Mouse (Mus musculus): ENCODE measurements at regions not wholly inside any gene's neighbourhood (a gene's known extent, or its start where the extent isn't known, plus 50 kb on each side); places are given as distances from the start of the nearest gene placed in this dataset.

- no peak for TF ChIP-seq CTCF (IDR thresholded peaks at IDR 0.05; ENCODE audit: low read depth)
- Histone ChIP-seq H3K27me3 (replicated peaks; ENCODE audit: control insufficient read depth, insufficient read depth, low read length) (no peaks in the 10 kb centered on the region), H3K36me3 (ENCODE audit: control insufficient read depth, insufficient read depth) (no peaks in the 10 kb centered on the region), H3K27ac (ENCODE audit: low read depth, low read length) (no peak overlapping the region), H3K9me3 (ENCODE audit: control insufficient read depth) (no peaks in the 10 kb centered on the region), H3K4me3 (ENCODE audit: low read depth, low read length) (no peak overlapping the region), H3K4me1 (replicated peaks; ENCODE audit: control insufficient read depth, insufficient read depth, low read length) (no peaks in the 10 kb centered on the region), H3K9ac (ENCODE audit: low read depth, low read length) (no peak overlapping the region), H3K4me2 (replicated peaks; ENCODE audit: low read depth) (no peak overlapping the region)
- 90% methylated on average over 5 of the region's 5 CpGs for WGBS
- no peak for ATAC-seq
These were observed 129.3 kb upstream of the Lrig1 start for GRCm38 (mm10) chr6:94829246-94829645.

DNA sequence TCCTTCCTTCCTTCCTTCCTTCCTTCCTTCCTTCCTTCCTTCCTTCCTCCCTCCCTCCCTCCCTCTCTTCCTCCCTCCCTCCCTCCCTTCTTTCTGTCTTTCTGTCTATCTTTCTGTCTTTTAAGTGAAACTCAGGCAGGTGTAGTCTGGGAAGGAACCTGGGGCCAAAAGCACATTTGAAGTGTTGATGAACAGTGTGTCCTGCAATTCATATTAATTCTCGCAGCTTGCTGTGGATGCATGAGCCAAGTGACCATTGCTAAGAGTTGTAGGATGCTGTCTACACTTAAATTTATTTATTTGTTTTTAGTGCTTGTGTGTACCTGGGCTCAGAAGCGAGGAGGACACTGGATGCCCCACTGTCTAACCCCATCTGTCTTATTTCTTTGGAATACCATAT, 126.7 kb upstream of the Lrig1 start:
- ATAC-seq, result no peak
- no peaks in the 10 kb centered on the region for H3K27me3 ChIP-seq (replicated peaks; ENCODE audit: control insufficient read depth, insufficient read depth, low read length)
- no peaks in the 10 kb centered on the region for H3K36me3 ChIP-seq (ENCODE audit: control insufficient read depth, insufficient read depth)
- no peaks in the 10 kb centered on the region for H3K9me3 ChIP-seq (ENCODE audit: control insufficient read depth)
- H3K9ac ChIP-seq (ENCODE audit: low read depth, low read length), result no peak overlapping the region
- no peaks in the 10 kb centered on the region for H3K4me1 ChIP-seq (replicated peaks; ENCODE audit: control insufficient read depth, insufficient read depth, low read length)
- WGBS, result 88% methylated on average over 2 of the region's 2 CpGs
- no peak overlapping the region for H3K27ac ChIP-seq (ENCODE audit: low read depth, low read length)
- no peak for TF ChIP-seq CTCF (IDR thresholded peaks at IDR 0.05; ENCODE audit: low read depth)
- H3K4me3 ChIP-seq (ENCODE audit: low read depth, low read length), result no peak overlapping the region
- H3K4me2 ChIP-seq (replicated peaks; ENCODE audit: low read depth), result no peak overlapping the region

DNA sequence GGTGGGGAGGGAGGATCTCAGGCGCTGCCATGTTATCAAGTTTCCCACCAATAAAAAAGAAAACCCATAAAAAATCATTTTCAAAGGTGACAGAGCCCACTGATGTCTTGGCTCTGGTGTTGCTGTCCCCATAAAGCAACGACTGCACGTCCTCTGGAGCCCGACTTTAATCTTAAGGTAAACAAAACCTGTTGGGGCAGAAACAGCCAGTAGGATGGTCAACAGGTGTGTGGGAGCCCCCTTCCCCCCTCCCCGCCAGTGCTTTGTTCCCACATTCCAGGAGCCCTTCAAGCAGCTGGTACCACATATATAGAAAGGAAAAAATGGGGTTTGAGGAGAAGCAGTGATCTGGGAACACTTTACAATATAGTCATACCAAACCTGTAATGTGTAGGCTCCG, 118.3 kb upstream of the Lrig1 start:
- no peak overlapping the region for H3K27ac ChIP-seq (ENCODE audit: low read depth, low read length)
- H3K4me1 ChIP-seq (replicated peaks; ENCODE audit: control insufficient read depth, insufficient read depth, low read length), result no peaks in the 10 kb centered on the region
- 28% methylated on average over 6 of the region's 6 CpGs for WGBS
- H3K9ac ChIP-seq (ENCODE audit: low read depth, low read length), result no peak overlapping the region
- no peak for TF ChIP-seq CTCF (IDR thresholded peaks at IDR 0.05; ENCODE audit: low read depth)
- H3K27me3 ChIP-seq (replicated peaks; ENCODE audit: control insufficient read depth, insufficient read depth, low read length), result no peaks in the 10 kb centered on the region
- H3K36me3 ChIP-seq (ENCODE audit: control insufficient read depth, insufficient read depth), result no peaks in the 10 kb centered on the region
- no peaks in the 10 kb centered on the region for H3K9me3 ChIP-seq (ENCODE audit: control insufficient read depth)
- no peak for ATAC-seq
- H3K4me3 ChIP-seq (ENCODE audit: low read depth, low read length), result no peak overlapping the region
- no peak overlapping the region for H3K4me2 ChIP-seq (replicated peaks; ENCODE audit: low read depth)

DNA sequence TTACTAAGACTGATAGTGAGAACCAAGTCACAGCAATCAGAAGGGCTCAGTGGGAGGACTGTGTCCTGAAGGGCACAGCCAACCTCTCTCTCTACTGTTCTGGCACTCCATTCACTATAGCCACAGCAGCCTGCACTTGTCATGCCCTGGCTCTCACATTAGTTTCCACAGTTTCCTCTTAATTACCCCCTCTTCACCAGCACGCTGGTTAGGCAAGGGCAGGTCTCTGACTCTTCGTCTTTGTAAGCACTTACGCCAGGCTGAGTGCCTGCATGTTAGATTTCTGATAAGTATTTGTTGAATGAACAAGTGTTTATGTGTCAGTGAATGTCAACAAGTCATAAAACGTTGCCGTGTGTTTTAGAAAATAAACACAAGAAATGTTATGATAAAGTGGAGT, 116.2 kb upstream of the Lrig1 start:
- no peaks in the 10 kb centered on the region for H3K9me3 ChIP-seq (ENCODE audit: control insufficient read depth)
- no peak overlapping the region for H3K4me3 ChIP-seq (ENCODE audit: low read depth, low read length)
- no peak overlapping the region for H3K4me2 ChIP-seq (replicated peaks; ENCODE audit: low read depth)
- no peaks in the 10 kb centered on the region for H3K36me3 ChIP-seq (ENCODE audit: control insufficient read depth, insufficient read depth)
- no peak overlapping the region for H3K9ac ChIP-seq (ENCODE audit: low read depth, low read length)
- no peak for TF ChIP-seq CTCF (IDR thresholded peaks at IDR 0.05; ENCODE audit: low read depth)
- no peaks in the 10 kb centered on the region for H3K27me3 ChIP-seq (replicated peaks; ENCODE audit: control insufficient read depth, insufficient read depth, low read length)
- no peak overlapping the region for H3K27ac ChIP-seq (ENCODE audit: low read depth, low read length)
- WGBS, result 29% methylated on average over 5 of the region's 5 CpGs
- H3K4me1 ChIP-seq (replicated peaks; ENCODE audit: control insufficient read depth, insufficient read depth, low read length), result no peaks in the 10 kb centered on the region
- no peak for ATAC-seq

DNA sequence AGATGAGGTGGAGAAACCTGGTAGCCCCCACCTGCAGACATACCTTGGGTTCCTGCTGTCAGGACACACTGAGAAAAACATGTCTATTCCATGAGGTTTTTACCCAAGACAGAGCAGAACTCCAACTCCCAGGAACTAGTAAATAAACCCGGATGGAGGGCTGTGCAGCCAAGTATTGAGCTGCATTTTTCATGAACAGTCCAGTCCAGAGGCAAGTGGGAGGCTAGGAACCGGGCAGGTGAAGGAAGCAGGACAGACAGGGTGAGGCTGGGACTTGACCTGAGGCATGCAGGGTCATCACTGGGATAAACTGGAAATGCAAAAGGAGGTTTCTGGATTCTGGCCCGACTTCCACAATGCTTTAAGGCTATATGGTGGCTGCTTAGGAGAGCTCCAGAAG, 114.8 kb upstream of the Lrig1 start:
- Histone ChIP-seq H3K9ac (ENCODE audit: low read depth, low read length) (no peak overlapping the region), H3K27me3 (replicated peaks; ENCODE audit: control insufficient read depth, insufficient read depth, low read length) (no peaks in the 10 kb centered on the region), H3K4me2 (replicated peaks; ENCODE audit: low read depth) (no peak overlapping the region), H3K9me3 (ENCODE audit: control insufficient read depth) (no peaks in the 10 kb centered on the region), H3K4me1 (replicated peaks; ENCODE audit: control insufficient read depth, insufficient read depth, low read length) (no peaks in the 10 kb centered on the region), H3K36me3 (ENCODE audit: control insufficient read depth, insufficient read depth) (no peaks in the 10 kb centered on the region), H3K4me3 (ENCODE audit: low read depth, low read length) (no peak overlapping the region), H3K27ac (ENCODE audit: low read depth, low read length) (no peak overlapping the region)
- no peak for TF ChIP-seq CTCF (IDR thresholded peaks at IDR 0.05; ENCODE audit: low read depth)
- WGBS, result 37% methylated on average over 3 of the region's 3 CpGs
- ATAC-seq, result no peak

DNA sequence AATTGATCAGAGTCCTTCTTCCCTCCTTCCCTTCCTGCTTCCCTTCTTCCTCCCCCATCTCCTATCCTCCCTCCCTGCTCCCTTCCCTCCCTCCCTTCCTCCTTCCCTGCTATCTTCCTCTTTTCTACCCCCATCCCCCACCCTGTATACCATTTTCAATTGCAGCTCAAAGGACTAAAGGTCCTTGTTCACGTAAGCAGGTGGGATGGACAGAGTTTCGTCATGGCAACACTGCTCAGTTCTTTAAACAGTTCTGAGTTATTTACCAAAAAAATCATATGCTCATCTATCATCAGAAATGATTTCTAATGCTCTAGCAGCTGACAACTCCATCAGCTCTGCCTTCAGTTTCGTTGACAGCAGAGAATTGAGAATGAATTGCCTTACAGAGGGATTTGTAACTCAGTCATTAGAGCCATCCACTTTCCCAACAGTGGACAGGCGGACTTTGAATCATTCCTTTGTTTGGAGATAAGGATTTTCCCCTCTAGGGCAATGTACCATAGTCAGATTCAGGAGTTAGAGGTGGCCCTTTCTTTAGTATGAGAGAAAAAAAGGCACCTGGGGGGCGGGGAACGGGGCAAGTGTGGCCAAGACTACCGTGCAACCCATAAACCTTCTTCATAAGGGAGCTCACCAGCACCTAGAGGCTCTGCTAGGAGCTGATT, 113.7 kb upstream of the Lrig1 start:
- WGBS, result 28% methylated on average over 7 of the region's 7 CpGs
- Histone ChIP-seq H3K4me1 (replicated peaks; ENCODE audit: control insufficient read depth, insufficient read depth, low read length) (no peaks in the 10 kb centered on the region), H3K36me3 (ENCODE audit: control insufficient read depth, insufficient read depth) (no peaks in the 10 kb centered on the region), H3K4me3 (ENCODE audit: low read depth, low read length) (no peak overlapping the region), H3K9ac (ENCODE audit: low read depth, low read length) (no peak overlapping the region), H3K27ac (ENCODE audit: low read depth, low read length) (no peak overlapping the region), H3K27me3 (replicated peaks; ENCODE audit: control insufficient read depth, insufficient read depth, low read length) (no peaks in the 10 kb centered on the region), H3K9me3 (ENCODE audit: control insufficient read depth) (no peaks in the 10 kb centered on the region), H3K4me2 (replicated peaks; ENCODE audit: low read depth) (peak overlapping the region; percentile 37)
- no peak for TF ChIP-seq CTCF (IDR thresholded peaks at IDR 0.05; ENCODE audit: low read depth)
- ATAC-seq, result peak; percentile 80

GRCm38 (mm10) chr6:94811846-94812245, 111.9 kb upstream of the Lrig1 start:
- Histone ChIP-seq H3K4me3 (ENCODE audit: low read depth, low read length) (no peak overlapping the region), H3K4me1 (replicated peaks; ENCODE audit: control insufficient read depth, insufficient read depth, low read length) (no peaks in the 10 kb centered on the region), H3K27me3 (replicated peaks; ENCODE audit: control insufficient read depth, insufficient read depth, low read length) (no peaks in the 10 kb centered on the region), H3K4me2 (replicated peaks; ENCODE audit: low read depth) (no peak overlapping the region), H3K9ac (ENCODE audit: low read depth, low read length) (no peak overlapping the region), H3K9me3 (ENCODE audit: control insufficient read depth) (no peaks in the 10 kb centered on the region), H3K27ac (ENCODE audit: low read depth, low read length) (no peak overlapping the region), H3K36me3 (ENCODE audit: control insufficient read depth, insufficient read depth) (no peaks in the 10 kb centered on the region)
- ATAC-seq, result no peak
- WGBS, result 39% methylated on average over 4 of the region's 4 CpGs
- no peak for TF ChIP-seq CTCF (IDR thresholded peaks at IDR 0.05; ENCODE audit: low read depth)
